Mouse (Mus musculus): ENCODE results near the gene Pnpo.

Gene Pnpo

DNA sequence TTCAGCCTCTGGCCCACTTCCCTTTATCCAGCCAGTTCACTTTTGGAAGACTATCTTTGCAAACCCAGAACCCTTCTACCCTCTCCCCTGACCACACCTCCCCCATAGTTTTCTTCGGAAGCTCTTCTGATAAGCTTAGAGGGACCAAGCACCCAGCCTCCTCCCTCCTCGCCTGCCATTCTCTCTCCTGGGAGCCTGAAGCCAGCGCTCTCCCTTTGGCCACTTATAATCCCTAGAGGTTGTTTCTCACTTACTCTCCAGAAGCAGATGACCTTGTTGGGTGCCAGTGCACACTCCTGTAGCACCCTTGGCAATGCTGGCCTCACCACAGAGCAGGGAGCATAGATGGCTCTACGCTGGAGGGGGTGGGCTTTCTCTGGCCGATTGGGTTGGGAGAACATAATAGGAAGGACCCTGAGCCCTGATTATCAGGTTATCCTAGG is 25.5 kb upstream of the Pnpo start:
- no peak for DNase-seq

DNA sequence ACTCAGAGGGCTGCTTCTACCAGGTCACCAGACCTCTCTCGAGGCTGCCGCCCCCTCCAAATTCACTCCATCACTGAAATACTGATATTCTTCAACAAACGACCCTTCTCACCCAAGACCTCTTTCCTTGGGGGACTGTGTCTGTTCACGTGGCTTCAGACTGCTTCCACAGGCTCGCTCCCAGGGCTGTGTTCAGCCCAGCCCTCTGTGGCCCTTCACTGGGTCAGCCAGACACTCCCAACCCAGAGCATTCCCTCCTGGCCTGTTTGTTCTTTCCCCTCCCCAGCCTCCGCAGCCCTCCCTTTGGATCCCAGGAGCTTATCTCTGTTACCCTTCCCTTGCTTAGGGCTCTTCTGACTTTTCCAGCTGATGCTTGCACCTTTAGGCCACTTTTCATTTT is 24.7 kb upstream of the Pnpo start:
- no peak for DNase-seq

DNA sequence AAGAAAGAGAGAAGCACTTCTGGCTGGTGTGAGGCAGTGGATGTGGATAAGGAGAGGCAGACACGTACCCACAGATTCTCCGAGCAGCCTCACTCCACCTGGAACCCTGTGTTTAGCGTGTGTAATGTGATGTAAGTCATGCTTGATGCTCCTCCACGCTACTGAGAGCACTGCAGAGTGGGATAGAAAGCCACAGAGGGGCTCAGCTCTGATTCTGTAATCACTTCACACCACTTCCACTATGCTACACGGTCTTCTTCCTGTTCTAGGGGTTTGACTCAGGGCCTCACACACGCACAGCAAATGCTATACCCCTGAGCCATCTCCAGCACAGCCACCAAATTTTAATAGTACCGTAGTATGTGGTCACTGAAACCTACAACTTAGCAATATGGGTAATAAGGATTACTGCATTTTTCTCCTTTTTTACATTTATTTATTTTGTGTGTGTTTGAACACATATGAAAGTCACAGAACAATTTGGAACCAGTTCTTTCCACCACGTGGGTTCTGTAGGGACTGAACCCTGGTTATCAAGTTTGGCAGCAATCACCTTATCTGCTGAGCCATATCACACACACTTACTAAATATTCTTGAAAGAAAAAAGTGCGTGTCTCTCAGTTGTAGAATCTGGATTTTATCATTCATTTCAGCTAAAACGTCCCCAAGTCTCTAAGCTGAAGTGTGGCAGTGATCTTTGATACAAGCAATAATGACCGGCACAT is 23.9 kb upstream of the Pnpo start:
- no peak for DNase-seq

DNA sequence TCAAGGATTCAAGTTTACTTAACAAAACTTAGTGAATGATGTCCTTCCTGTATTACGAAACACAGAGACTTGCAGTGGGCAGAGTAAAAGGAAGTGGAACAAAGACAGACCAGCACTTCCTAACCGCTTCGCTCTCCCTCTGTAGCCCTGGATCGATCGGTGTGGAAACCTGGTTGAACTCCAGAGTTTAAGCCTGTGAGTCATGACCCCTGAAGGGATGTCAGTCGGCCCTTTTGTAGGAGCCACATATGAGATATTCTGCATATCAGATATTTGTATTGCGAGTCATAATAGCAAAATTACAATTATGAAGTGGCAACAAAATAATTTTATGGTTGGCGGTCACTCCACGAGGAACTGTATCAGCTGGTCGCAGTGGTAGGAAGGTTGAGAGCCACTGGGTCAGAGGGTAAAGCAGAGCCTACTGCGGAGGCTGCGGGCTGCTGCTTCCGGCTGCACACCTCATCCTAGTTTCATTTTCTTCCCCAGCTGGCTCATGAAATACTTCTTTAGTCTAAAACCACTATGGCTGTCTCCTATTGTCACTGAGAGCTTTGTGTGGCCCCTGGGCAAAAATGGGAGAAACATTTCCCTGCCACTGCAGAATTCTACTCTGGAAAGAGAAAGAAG is 23.2 kb upstream of the Pnpo start:
- no peak for DNase-seq

DNA sequence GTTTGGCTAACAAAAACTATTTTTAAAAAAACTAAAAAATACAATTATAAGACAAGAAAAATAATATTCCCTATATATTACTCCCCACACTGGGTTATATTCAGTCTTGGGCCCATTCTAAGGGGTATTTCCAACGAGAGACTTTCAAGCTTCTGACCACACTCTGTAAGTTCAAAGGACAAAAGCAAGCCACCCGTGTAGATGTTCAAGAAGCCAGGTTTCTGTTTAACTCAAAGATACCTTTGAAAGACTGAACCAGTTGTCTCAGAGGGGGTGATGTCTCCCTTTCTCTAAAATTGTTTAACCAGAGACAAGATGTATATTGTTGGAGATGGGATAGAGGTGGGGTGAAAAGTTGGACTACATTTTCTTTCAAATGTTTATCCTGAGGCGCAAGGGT is 22.4 kb upstream of the Pnpo start:
- no peak for DNase-seq

DNA sequence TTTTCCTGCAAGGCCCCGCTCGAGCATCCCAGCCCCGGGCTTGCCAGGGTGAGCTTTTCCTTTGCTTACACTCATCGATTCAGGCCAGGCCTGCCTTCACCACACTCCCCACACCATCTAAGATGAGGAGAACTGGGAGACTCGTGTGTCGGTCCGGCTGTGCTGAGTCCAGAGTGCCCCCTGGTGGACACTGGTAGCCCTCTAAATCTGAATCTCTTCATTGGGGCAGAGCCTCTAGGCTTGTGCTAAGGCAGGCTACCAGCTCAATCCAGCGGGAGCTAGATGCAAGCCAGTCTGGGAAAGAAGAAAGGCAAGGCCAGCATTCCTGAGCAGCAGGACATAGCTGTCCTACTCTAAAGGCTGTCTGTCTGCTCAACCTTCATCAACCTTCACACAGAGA is 19.8 kb upstream of the Pnpo start:
- peak; percentile 94 to 95 for DNase-seq

DNA sequence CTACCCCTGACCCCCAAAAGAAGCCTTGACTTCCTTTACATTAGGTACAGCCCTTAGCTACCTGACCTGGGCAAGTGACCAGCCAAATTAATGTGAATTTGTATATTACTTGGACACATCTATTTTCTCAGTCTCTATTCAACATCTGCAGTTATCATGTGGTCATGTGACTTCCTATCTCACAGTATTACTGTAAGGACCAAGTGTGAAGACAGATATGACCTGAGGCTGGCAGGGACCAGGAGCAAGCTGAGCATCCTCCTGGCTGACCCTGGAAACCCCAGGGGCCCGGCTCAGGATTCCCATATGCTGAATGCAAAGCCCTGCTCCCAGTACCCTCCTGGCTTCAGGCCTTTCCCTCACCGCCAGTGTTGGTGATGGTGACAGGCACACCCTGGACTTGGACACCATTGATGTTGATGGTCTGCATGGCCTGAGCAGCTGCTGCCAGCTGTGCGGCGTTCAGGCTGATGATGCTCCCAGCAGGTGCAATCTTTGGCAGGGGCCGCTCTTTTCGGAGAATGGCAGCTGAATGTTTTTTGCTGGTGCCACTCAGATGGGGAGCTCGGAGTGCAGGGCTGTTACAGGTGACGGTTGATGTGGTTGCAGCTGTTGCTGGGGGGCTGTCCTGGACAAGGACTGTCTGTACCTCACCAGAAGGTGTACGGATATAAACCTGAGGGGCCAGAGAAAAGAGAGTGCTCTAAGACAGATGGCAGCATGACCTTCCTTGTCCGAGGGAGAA is 13.4 kb upstream of the Pnpo start:
- no peak for DNase-seq

DNA sequence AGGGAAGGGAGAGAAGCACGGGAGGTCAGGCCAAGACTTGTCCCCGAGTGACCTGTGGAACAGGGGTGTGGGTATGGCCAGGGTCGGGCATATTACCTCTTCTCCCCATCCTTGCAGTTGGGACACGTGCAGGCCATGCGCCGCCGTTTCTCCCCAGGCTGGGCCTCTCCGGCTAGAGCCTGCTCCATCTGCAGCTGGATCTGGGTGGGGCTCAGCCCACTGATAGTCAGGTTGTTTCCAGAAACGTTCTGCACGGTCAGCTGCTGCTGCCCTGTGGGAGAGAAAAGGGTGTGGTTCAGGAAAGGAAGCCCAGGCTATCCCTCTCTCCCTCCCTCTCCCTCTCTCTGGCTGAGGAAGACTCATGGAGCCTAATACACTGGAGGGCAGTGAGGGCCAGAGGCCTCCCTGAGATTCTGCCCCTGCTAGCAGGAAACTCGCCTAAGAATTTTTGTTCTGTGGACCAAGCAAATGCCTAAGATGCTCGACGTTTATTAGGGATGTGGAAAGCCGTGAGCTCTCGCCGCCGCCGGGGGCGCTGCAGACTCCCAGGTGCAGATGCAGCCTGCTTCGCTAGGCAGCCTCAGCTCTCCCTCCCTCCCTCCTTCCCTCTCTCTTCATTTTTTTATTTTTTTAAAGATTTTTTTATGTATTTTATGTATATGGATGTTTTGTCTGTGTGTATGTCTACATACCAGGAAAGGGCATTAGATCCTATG is 12.4 kb upstream of the Pnpo start:
- peak; percentile 52 to 63 for DNase-seq

DNA sequence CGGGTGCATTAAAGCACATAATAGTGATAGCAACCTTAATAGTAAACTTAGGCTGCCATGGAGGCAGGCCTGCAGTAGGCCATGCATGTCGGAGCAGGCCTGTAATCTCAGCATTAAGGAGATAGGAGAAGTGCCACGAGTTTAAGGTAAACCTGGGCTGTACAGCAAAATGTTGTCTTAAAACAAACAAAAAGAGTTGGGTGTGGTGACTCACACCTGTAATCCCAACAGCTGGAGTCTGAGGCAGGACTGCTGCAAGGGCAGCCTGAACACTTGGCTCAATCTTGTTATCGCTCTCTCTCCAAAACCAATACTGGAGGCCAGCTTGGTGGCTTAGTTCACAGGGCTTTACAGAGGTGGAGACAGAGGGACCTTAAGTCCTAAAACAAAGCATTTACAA is 11.3 kb upstream of the Pnpo start:
- DNase-seq, result no peak

DNA sequence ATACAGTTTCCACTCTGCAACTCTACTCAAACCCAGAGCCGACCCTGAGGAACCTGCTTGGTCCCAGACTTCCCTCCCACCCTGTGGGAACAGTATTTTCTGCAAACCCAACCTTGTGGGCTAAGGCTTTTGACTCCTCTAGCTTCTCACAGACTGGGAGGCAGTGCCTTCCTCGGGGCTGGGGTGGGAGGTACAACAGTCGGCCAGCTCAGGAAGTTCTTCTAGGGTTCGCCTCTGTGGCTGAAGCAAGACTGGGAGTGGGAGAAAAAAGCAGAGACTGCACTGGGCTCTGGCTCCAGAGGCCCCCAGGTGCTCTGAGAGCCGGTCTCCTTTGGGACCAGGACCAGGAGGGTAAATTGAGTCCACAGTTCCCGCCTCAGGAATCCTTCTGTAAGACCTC is 9.1 kb upstream of the Pnpo start:
- no peak for DNase-seq

DNA sequence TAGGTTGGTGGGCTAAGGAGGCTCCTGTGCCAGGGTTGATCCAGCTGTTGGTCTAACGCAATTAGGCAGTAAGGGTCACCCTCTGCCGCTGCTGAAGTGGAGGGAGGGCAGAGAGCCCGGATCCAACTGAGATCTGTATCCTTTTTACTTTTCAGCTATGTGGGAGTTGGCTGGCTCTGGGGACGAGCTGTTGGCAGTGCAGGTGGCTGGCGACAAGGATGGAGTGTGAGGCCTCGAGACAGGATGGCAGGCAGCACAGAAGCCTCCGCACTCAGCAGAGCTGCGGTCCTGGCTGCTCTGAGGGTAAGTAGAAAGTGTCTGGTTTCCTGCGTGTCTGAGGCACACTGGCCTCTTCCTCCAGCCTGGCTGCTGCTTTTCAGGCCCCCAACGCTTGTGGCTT is 8.6 kb upstream of the Pnpo start:
- DNase-seq, result no peak

DNA sequence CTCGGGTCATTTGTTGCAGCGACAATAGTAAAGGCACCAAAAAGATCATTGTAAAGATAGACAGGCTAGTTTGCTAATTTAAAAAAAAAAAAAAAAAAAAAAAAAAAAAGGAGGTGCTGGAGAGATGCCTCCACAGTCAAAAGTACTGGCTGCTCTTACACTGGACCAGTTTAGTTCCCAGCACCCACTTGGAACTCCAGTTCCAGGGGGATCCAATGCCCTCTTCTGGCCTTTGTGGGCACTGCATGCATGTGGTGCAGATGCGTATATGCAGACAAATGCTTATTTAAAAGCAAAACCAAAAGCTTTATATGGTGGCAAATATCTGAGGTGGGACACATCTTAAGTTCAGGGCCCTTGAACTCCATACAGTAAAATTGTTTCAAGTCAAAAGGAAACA is 7.0 kb upstream of the Pnpo start:
- DNase-seq, result peak in 1 of 2 experiments; percentile 35

DNA sequence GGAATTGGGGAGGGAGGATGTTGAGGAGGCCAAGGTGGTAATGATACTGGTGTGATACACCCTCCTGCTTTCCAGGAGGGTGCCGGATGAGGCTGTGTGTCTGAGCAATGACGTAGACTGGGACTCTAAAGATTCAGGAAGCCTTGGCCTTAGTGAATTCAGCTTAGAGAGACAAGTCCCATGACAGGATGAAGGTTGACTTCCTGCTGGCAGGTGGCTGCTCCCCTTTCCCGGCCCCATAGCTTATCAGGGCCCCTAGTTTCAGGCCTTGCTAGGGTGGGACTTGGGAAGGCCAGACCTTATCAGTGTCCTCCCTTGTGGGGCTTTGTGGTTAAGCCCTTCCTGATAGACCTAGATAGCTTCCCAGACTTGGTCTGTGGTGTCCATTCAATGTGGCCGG is 4.1 kb upstream of the Pnpo start:
- no peak for DNase-seq

DNA sequence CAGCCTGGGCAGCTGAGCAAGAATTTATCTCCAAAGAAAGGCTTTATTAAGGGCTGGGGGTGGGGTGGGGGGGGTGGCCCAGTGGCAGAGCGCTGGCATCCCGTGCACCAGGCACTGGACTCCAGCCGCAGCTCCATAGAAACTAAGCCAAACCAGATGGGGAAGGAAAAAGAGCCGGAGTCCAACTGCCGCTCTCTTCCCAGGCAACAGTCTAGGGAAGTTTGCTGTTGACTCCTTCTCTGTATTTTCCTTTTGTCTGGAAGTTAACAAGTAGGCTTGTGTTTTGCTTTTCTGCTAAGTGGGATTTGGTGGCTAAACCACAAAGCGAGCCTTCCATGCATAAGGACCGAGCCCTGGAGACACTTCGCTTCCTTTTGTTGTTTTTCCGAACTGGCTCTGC is 2.7 kb upstream of the Pnpo start:
- no peak for DNase-seq

DNA sequence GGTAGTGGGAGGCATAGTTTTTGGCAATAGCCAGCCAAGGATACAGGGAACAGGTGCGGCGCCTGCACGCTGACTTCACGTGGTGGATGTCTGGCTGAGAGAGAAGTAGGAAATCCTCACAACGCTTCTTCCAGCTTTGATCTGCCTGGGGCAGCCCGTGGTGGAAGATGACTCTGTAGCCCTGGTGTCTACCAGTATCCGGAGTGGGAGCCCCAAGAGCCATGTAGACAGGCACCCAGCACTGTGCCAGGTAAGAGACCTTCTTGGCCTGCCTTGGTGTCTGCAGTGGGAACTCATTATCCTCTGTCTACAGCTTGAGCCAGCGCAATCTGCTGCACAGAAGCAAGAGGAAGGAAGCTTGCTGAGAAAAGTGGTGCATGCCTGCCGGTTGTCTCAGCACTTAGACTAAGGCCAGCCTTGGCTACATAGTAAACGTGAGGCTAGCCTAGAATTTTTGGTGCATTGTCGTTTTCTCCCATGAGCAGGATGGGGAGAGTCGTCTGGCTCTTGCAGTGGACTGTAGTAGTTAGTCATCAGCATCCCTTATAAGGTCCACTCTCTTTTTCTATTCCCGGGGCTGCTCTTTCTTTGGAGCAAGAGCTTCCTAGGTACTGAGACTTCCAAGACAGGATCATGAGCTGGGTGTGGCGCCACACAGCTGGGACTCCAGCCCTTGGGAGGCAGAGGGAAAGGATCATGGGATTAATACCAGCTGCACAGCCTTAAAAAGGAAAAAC is 1.2 kb upstream of the Pnpo start:
- DNase-seq, result peak in 1 of 2 experiments; percentile 24

DNA sequence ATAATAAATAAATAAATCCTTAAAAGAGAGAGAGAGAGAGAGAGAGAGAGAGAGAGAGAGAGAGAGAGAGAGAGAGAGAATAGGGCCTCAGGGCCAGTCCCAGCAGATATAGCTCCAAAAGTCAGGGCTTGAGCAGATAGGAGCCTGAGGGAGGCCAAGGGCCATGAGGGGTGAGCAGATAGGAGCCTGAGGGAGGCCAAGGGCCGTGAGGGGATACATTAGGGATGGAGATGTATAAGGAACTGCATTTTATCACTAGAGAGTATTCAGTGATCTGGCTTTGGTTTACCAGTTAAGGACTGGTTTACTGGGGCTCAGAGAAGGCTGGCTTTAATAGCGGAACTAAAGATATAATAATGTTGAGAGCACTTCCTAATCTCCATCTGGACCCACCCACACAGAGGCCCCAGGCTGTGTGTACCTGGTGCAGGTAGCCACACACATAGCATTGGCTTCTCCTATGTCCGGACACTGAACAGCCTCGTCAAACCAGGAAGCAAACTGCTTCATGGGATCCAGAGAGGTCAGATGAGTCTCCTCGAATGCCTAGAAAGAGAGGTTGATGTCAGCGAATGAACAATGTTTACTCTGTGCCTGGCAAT is 1.7 kb downstream of the Pnpo start:
- no peak for DNase-seq

DNA sequence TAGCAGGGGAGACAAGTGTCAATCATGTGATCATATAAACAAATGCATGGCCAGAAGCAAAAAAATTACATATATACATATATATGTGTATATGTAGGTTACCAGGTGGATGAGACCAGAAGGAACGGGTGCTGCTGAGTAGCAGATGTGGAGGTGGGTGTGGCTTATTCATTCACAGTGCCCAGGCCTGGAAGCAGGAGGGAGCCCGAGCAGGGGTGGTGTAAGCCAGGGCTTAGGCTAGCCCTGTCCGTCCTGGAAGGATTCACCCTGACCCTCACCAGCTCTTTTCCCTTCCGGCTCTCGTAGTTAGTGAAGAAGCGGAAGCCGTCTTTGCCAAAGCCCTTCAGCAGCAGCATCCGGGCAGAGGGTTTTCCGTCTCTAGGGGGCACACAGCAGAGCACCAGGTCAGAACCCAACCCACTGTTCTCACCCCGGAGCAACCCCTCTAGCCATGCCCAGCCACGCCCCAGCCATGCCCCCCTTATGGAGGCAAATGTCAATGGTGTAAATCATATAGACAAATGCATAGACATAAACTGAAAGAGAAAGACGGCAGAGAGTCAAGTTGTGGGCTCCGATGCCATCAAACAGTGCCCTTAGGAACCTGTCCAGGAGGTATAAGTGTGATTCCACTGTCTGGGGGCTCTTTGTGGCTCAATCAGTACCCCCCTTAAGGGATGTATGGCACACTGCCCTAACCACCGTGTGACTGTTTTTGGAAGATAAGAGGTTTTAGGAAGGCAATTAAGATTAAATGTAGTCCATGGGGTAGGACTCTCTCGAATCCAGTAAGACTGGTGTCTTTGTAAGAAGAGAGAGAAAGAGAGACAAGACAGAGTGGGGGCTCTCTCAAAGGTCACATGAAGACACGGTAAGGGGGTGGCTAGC is 3.0 kb downstream of the Pnpo start:
- no peak for DNase-seq

DNA sequence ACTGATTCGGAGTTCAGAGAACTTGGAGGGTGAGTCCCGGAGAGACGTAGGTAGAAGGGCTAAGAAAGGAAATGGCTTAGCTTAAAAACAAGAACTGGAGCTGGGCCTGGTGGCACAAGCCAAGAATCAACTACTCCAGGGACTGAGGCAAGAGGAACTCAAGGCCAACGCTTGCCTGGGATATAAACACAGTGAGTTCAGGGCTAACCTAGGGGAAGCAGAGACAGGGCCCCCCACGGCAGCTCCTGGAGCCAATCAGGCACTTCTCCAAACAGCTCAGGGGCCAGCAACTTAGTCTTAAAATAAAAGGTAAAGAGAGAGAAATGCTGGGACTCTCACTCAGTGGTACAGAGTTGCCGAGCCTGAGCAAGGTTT is 5.4 kb downstream of the Pnpo start:
- no peak for DNase-seq

DNA sequence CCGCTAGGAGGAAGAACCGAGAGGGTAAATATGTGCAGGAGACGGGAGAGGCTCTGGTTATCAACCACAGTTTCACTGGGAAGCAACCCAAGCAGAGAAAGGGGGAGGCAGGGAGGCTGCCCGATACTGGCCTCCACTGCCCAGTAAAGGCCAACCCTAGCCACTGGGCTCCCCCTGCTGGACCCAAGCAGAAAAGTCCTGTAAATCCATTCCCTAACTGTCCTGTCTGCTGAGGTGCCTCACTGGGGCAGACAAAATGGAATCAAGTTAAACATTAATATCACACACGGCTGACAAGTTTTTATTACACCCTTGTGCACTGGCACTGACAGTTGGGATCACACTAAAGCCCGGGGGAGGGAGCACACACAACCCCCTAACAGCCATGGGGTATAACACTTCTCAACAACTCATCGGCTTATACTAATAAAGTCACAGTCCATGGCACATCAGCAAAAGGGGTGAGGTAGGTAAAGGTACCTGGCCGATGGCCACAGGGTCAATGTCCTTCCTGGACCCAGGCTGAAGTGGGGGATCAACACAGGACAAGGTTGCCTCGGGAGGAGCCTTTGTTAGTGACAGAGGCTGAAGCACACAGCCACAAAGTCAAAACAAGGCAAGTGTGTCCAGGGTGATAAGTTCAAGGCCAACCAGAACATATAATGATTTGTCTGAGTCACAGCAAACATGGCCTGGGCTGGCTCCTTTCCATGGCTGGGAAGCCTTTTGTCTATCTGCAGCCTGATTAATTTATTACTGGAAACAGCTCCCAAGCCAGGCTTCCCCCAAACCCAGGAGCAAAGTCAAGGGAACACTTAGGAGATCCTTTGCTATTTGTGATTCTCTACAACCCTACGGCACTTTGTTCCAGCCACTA is 6.0 kb downstream of the Pnpo start:
- peak; percentile 50 to 65 for DNase-seq

Measured in cerebellum, postnatal 10 days (tissue).